Mouse (Mus musculus): ENCODE measurements around the gene Tmem176a. TPM values are rescaled to one million over a fixed set of nuclear protein-coding genes. Genes with fewer than 3 reads are reported as not detected.

Tmem176a gene
- polyA plus RNA-seq, 1 experiment, result 6.5 TPM

DNA sequence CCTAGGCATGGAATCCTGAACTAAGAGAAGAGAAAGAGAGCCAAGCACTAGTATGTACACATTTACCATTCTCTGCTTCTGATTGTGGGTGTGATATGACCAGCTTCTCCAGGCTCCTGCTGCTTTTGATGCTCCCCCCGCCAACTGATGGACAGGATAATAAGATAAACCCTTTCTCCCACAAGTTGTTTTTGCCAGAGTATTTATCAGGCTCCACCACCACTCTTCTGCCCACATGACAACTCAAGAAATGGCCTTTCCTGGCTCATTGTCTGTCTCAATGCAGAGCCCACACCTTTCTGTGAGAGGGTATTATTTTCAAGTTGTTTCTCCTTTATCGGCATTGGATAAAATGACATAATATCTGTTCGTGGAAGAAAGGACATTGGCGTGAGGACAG is 7.2 kb upstream of the Tmem176a start:
- Histone ChIP-seq H3K4me3 (ENCODE audit: insufficient read depth, low read depth, low read length) (no peak overlapping the region), H3K4me1 (ENCODE audit: control insufficient read depth, insufficient read depth, insufficient read length, low read length) (peaks cover 8% of the 10 kb centered on the region; the same call in 1 of the 2 replicates), H3K27ac (replicated peaks; ENCODE audit: low read depth, low read length) (no peak overlapping the region)

DNA sequence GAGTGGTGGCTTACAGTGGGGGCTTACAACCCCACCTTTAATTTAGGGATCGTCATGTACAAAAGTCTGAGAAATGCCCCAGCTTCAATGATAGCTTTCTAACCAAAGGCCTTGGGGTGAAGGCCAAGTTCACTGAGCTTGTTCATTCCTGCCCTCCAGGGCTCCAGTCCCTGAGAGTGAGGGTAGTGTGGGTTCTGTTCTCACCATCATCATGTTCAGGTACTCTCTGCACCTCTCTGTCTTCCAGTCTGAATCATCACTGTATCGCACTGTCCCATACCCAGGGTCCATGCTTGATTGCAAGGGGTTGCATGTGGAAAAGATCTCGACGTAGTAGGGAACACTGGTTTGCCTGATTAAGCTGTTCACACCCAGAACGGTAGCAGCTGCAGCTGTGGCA is 5.5 kb upstream of the Tmem176a start:
- Histone ChIP-seq H3K4me1 (ENCODE audit: control insufficient read depth, insufficient read depth, insufficient read length, low read length) (peaks cover 4% of the 10 kb centered on the region; the same call in 1 of the 2 replicates), H3K4me3 (ENCODE audit: insufficient read depth, low read depth, low read length) (no peak overlapping the region), H3K27ac (replicated peaks; ENCODE audit: low read depth, low read length) (no peak overlapping the region)

DNA sequence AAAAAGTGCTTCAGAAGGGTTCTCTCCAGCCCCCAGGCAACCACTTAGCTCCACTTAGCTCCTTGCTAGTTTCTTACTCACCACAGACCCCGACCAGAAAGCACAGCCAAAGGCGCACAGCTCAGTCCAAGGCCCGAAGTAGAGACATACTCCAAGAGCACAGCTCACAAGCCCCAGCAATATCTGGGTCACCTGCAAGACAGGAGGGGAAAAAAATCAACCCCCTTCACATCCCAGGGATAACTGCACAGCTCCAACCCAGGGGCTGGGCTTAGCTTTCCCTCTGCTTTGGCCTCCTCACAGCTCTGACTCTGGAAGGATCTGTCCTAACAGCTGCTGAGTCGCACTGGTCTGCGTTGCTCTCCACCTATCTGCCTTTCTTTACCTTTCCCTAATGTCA is 4.6 kb upstream of the Tmem176a start:
- Histone ChIP-seq H3K4me3 (ENCODE audit: insufficient read depth, low read depth, low read length) (no peak overlapping the region), H3K27ac (replicated peaks; ENCODE audit: low read depth, low read length) (no peak overlapping the region)

DNA sequence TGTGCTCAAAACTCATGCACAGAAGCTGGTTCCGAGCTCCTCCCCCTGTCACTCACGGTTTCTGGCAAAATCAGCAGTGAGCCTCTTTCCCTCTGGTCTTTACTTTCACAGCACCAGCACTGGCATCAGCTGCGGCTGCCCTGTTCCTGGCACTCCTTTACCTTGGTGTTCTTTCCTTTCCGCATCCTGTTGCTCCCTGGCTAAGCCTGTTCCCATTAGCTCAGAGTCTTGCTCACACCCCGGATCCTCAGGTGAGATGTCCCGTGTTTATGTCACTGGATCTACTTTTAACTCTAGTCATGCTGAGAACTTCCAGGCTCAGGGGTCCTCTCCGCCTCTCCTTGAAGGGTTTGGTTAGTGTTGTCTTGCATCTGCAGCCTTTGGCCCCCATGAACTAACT is 3.2 kb upstream of the Tmem176a start:
- Histone ChIP-seq H3K4me3 (ENCODE audit: insufficient read depth, low read depth, low read length) (no peak overlapping the region), H3K27ac (replicated peaks; ENCODE audit: low read depth, low read length) (no peak overlapping the region), H3K4me1 (ENCODE audit: control insufficient read depth, insufficient read depth, insufficient read length, low read length) (no peaks in the 10 kb centered on the region)

More for the DNA sequence above, 4.6 kb upstream of the Tmem176a start:
- H3K4me1 ChIP-seq (ENCODE audit: control insufficient read depth, insufficient read depth, insufficient read length, low read length), result peaks cover 1% of the 10 kb centered on the region; the same call in 1 of the 2 replicates

DNA sequence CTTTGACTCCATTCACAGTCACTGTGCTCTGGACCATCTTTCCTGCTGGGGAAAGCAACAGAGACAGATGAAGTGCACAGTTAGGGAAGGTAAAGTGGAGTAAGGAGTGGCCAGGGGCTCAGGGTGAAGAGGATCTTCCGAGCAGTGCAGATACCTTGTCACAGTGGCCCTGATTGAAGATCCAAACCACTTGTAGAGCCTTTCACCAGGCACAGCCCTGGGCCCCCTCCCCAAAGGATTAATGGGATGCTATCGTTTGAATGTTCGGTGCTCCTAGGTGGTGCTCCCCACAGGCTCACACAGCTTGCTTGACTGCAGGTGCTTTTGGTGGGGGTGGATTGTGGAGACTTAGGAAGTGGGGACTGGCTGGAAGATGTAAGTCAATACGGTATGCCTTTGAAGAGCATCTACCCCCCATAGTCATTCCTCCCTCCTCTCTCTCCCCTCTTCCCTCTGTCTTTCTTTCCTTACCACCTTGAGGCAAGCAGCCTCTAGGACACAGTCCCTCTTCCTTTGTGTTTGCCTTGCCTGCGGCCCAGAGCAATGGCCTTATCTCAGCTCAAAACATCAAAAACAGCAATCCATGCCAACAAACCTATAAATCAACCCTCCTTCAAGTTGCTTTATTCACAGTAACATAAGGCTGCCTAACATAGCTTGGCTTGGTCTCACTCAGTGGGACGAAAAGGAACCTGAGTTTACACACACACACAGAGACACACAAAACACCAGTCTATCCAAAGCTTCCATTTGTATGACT is 2.2 kb upstream of the Tmem176a start:
- Histone ChIP-seq H3K4me1 (ENCODE audit: control insufficient read depth, insufficient read depth, insufficient read length, low read length) (no peaks in the 10 kb centered on the region), H3K27ac (replicated peaks; ENCODE audit: low read depth, low read length) (no peak overlapping the region), H3K4me3 (ENCODE audit: insufficient read depth, low read depth, low read length) (no peak overlapping the region; the same call in 1 of the 2 replicates)

DNA sequence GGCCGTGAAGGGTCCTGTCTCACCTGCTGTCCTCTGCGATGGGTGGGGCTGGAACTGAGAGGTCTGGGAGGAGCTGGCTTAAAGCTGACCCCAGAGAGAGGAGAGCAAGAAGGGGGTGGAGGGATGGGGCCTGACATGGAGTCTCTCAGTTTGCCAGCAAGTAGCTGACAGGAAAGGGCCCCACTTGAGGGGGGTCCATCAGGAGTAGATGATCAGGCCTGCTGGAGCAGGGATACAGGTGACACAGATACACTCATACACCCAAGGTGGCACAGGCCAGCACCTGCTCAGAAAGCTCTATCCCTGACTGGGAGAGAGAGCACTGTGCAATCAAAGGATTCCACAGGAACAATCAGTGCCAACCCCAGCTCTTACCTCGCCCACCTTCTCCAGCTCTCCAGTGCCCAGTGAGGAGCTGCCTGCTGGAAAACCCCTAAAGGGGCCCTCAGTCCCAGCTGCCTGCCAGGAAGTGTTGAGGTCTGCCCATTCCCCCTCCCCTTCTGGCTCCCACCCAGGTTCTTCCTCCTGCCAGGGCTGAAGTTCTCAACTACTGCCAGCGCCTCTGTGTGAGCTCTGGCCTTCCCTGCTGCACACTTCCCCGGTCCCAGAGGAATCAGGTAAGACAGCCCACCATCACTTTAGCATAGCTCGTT is 380 bp downstream of the Tmem176a start, which contains the start of gene Tmem176b:
TSS of gene Tmem176b (minus strand) at position 524 of the 653 bp plus-strand sequence.
- H3K4me1 ChIP-seq (ENCODE audit: control insufficient read depth, insufficient read depth, insufficient read length, low read length), result no peaks in the 10 kb centered on the region
- H3K27ac ChIP-seq (replicated peaks; ENCODE audit: low read depth, low read length), result peak within 1 kb of the TSS; percentile 58
- peak within 1 kb of the TSS; percentile 63 for H3K4me3 ChIP-seq (ENCODE audit: insufficient read depth, low read depth, low read length)

DNA sequence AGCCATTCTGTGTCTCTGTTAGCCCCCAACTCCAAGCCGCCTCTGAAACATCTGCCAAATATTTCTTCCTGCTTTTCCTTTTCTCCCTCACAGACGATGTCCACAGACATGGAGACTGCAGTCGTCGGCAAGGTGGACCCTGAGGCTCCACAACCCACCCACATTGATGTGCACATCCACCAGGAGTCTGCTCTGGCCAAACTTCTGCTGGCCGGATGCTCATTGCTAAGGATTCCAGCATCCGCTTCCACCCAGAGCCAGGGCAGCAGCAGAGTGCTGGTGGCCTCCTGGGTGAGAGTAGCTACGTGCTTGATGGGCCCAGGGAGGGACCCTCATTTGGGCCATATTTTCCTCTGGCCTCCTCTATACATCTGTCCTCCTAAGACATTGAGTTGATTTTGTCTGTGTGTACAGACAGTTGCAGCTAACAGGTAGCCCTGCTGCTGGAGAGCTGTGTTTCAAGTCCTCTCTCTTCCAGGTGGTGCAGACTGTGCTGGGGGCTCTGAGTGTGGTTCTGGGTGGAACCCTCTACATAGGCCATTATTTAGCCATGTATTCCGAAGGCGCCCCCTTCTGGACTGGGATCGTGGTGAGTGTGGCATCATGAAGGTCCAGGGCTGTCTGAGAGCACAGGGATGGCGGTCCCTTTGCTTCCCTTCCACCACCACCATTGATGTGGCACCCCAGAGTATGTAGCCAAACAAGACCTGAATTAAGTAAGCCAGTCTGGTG is 1.6 kb downstream of the Tmem176a start:
- Histone ChIP-seq H3K4me3 (ENCODE audit: insufficient read depth, low read depth, low read length) (peak overlapping the region; percentile 63), H3K27ac (replicated peaks; ENCODE audit: low read depth, low read length) (no peak overlapping the region)

DNA sequence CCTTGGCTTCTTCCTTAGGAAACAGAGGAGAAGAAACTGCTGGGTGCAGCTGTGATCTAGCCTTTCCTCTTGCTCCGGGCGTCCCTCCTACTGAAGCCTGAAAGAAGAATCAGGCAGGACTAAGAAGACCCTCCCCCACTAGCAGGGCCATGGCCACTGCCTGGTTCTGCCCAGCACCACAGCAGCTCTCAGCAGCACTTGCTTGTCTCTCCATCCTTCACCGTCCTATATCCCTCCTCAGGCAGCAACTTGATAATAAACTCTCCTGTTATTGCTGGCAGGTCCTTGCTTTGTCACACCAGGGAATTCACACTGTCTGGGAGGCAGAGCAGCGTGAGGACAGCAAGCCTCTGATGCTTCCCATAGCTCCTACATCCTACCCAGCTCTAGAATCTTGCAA is 4.4 kb downstream of the Tmem176a start:
- Histone ChIP-seq H3K4me1 (ENCODE audit: control insufficient read depth, insufficient read depth, insufficient read length, low read length) (no peaks in the 10 kb centered on the region), H3K27ac (replicated peaks; ENCODE audit: low read depth, low read length) (no peak overlapping the region), H3K4me3 (ENCODE audit: insufficient read depth, low read depth, low read length) (no peak overlapping the region)

More for the DNA sequence above, 1.6 kb downstream of the Tmem176a start:
- no peaks in the 10 kb centered on the region for H3K4me1 ChIP-seq (ENCODE audit: control insufficient read depth, insufficient read depth, insufficient read length, low read length)

DNA sequence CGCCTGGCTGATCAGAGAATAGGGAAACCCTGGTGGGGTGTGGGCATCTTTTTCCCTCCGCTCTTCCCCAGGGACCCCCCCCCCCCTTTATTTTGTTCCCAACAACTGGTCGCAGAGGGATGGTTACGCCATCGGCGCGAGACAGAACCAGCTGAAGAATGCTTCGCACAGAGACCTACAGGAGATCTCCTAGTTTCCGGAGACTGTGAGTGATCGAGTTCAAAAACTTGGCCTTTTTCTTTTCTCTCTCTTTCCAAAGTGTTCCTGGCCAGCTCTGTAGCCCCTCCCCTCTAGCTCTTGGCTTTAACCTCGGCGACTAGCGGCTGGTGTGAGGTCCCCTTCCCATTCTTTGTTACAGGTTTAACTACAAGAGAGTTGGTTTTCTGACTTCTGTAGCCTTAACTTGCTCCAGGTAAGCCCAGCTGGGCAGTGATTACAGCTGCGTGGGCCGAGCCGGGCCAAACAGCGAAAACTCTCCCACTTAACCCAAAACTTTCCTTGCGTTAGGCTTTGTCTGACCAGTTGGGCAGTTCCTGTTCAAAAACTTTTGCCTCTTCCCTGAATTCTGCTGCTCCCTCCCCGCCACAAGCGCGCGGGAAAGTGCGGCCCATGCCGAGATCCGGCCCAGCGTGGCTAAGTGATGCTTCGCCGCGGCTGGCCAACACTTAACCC is 11.2 kb downstream of the Tmem176a start:
- H3K4me3 ChIP-seq (ENCODE audit: insufficient read depth, low read depth, low read length), result peak overlapping the region; percentile 45
- H3K4me1 ChIP-seq (ENCODE audit: control insufficient read depth, insufficient read depth, insufficient read length, low read length), result no peaks in the 10 kb centered on the region
- H3K27ac ChIP-seq (replicated peaks; ENCODE audit: low read depth, low read length), result peak overlapping the region; percentile 51

DNA sequence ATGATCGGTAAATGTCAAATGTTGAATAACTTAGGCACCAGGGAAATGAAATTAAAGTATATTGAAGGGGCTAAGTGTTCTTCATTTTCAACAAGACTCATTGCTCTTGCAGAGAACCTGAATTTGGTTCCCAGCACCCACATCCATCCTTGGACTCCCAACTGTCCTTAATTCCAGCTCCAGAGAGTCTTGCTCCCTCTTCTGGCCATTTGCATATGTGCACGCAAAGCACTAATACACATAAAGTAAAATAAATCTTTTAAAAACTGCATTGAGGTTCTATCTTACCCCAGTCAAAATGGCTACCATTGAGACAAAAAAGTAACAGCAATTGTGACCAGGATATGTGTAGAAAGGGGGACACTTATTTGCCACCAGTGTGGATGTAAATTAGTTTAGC is 13.4 kb downstream of the Tmem176a start:
- H3K4me1 ChIP-seq (ENCODE audit: control insufficient read depth, insufficient read depth, insufficient read length, low read length), result no peaks in the 10 kb centered on the region
- H3K4me3 ChIP-seq (ENCODE audit: insufficient read depth, low read depth, low read length), result no peak overlapping the region
- no peak overlapping the region for H3K27ac ChIP-seq (replicated peaks; ENCODE audit: low read depth, low read length)

DNA sequence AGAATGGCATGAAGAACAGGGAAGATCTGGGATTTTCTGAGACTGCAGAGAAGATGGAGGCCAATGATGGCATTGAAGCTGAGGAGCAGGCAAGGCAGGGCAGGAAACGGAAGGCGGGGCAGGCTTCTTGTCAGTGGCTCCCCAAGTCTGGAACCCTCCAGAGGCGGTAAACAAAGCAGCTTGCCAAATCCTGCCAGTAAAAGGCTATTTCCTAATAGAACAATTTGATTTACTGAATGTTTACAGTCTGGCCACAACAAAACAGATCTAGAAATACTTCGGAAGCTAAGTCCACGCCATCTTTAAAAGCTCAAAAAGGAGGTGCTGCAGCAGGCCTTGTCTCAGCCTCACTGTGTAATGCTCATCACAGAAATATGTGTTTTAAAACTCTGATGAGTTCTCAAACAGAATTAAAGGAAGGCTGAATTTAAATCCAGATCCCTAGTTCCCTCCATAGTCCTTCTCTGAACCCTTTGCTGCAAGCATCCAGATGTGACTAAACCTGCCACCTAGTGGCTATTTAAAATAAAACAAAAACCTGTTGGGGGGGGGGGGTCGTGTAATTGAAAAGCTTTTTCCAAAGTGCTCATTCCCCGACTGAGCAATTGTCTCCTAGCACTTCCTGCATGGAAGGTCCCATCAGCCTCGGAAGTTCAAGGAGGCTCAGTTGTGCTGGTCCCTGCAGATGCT is 17.0 kb downstream of the Tmem176a start:
- H3K27ac ChIP-seq (replicated peaks; ENCODE audit: low read depth, low read length), result no peak overlapping the region
- H3K4me3 ChIP-seq (ENCODE audit: insufficient read depth, low read depth, low read length), result no peak overlapping the region
- no peaks in the 10 kb centered on the region for H3K4me1 ChIP-seq (ENCODE audit: control insufficient read depth, insufficient read depth, insufficient read length, low read length)

DNA sequence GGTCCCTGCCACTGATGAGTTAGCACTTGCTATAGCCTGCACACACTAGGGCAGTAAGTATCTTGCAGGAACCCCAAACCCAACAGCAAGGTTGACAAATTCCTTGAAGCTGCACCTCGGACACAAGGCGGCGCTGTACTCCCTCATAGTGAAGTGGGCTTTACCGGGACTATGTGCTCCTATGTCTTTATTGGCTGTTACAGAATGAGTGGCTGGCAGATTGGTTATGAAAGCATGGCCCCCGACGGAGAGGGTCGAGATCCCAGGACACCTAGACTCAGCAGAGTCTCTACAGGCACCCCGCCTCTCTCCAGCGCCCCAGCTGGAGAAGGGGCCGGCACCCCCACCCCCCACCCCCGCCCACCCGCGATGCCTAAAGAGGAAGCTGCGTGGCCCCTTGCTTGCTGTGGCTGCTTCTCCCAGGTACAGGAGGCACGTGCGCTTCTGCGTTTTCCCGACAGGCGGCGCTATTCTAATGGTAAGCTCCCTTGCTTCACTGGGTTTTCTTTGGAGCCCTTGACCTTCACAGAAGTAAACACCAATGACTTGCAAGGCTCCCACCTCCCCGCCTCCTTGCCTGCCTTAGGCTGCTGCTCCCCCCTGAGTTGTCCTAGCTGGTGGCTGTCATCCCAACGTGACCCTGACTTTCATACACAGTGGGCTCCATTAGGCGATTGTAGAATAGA is 19.6 kb downstream of the Tmem176a start:
- no peak overlapping the region for H3K4me3 ChIP-seq (ENCODE audit: insufficient read depth, low read depth, low read length)
- H3K4me1 ChIP-seq (ENCODE audit: control insufficient read depth, insufficient read depth, insufficient read length, low read length), result no peaks in the 10 kb centered on the region
- no peak overlapping the region for H3K27ac ChIP-seq (replicated peaks; ENCODE audit: low read depth, low read length)

DNA sequence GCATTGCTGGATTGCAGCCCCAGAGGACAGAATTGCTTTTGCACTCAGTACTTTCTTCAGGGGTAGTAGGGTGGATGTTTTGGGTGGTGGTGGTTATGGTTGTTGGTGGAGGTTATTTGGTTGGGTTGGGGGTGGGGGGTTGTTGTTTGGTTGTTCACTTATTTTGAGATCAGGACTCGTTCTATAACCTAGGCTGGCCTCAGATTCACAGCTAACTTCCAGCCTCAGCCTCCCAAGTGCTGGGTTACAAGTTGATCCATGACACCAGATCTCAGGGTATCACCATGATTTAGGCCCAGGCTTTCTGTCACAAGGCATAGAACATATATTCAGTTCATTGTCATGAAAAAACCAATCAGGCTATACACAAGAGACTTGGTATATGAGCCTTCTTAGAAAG is 20.1 kb downstream of the Tmem176a start:
- Histone ChIP-seq H3K27ac (replicated peaks; ENCODE audit: low read depth, low read length) (no peak overlapping the region), H3K4me3 (ENCODE audit: insufficient read depth, low read depth, low read length) (no peak overlapping the region), H3K4me1 (ENCODE audit: control insufficient read depth, insufficient read depth, insufficient read length, low read length) (no peaks in the 10 kb centered on the region)

All from brown adipose tissue, adult 24 weeks (tissue).